Mouse (Mus musculus): Measurements from ENCODE around the gene Zfp36. TPM values are rescaled to one million over a fixed set of nuclear protein-coding genes. Genes with fewer than 3 reads are reported as not detected.

Gene Zfp36
- polyA plus RNA-seq, 2 experiments = 12.3 to 16.0 TPM

DNA sequence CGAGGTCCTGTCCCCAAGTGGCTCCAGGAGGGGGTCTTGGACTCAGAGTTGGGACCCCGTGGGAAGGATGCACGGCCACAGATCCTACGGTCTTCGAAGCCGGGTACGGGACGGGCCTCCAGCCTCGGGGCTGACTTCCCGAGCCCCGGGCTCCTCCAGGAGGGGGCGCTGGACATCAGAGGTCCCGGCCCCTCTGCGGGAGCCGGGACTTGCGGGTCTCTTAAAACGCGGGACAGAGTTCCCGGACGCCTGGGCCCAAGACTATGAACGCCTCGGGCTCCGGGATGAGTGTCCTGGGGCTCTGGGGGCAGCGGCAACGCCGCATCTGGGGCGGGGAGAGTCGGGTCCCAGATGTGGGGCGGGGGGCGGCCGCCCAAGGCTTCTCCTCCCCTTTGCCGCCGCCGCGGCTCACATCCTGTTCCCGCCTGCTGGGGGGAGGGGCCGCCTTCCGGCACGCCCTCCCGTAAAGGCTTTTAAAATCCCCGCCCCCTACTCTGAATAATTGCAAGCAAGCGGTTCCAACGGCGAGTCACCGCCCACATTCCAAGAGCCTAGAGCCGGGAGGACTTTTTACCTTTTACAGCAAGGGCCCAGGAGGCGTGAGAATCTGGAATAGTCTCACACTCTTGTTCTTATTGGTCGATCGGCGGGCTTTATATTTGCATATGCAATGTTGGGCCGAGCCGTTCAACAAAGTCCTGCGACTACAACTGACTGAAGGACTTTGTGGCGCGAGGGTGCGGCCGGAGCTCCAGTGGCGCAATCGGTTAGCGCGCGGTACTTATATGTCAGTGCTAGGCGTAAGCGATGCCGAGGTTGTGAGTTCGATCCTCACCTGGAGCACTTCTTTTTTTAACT lies 7.6 kb downstream of the Zfp36 start, which contains the start of gene Plekhg2:
Gene Plekhg2 (minus strand): TSS at position 349 of the 858 bp plus-strand sequence.
- Histone ChIP-seq H3K9ac (ENCODE audit: low read depth, low read length, severe bottlenecking) (peak within 1 kb of the TSS; percentile 88), H3K9me3 (ENCODE audit: control insufficient read depth, low read length) (no peaks in the 10 kb centered on the region), H3K4me1 (ENCODE audit: control insufficient read depth, insufficient read depth, low read length) (peaks cover 34% of the 10 kb centered on the region), H3K27ac (replicated peaks; ENCODE audit: low read depth, low read length) (peak within 1 kb of the TSS; percentile 87), H3K4me3 (replicated peaks; ENCODE audit: low read length) (peak within 1 kb of the TSS; percentile 82), H3K36me3 (ENCODE audit: control insufficient read depth, insufficient read depth, low read length) (peaks cover 35% of the 10 kb centered on the region), H3K4me2 (replicated peaks; ENCODE audit: low read depth, low read length, severe bottlenecking) (peak within 1 kb of the TSS; percentile 95), H3K27me3 (ENCODE audit: control insufficient read depth, insufficient read depth, low read length) (no peaks in the 10 kb centered on the region)
- ATAC-seq (ENCODE audit: low FRiP score, low read depth) = peak; percentile 91
- DNase-seq (ENCODE audit: low spot score) = peak; percentile 100
- WGBS = under 1% methylated on average over 41 of the region's 66 CpGs
- peak; percentile 68; the same call in 1 of the 2 replicates for TF ChIP-seq POLR2A (IDR thresholded peaks at IDR 0.05; ENCODE audit: borderline replicate concordance, extremely low read depth, insufficient read depth, insufficient read length)

DNA sequence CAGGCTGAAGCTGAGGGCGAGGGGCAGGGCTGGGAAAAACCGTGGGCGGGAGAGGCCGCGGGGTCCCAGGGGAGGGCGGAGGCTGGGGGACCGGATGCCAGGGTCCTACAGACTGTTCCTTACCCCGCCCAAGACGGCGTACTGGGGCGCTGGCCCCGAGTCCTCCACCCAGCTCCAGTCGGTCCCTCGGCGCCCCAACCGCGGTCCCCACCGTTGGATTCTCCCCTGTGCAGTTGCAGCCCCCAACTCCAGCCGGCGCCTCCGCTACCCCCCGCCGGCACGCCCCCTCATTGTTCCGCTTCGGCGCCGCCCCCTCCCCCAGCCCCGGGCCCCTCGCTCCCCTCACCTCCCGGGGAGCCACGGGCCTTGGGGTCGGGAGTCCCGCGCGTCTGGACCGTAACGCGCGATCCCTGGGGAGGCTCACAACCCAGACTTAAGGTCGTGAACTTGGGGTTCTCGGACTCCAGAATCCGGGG lies 8.5 kb downstream of the Zfp36 start:
- Histone ChIP-seq H3K27me3 (ENCODE audit: control insufficient read depth, insufficient read depth, low read length) (no peaks in the 10 kb centered on the region), H3K4me3 (replicated peaks; ENCODE audit: low read length) (peak overlapping the region; percentile 82), H3K27ac (replicated peaks; ENCODE audit: low read depth, low read length) (peak overlapping the region; percentile 87), H3K4me2 (replicated peaks; ENCODE audit: low read depth, low read length, severe bottlenecking) (peak overlapping the region; percentile 95), H3K4me1 (ENCODE audit: control insufficient read depth, insufficient read depth, low read length) (peaks cover 27% of the 10 kb centered on the region), H3K9ac (ENCODE audit: low read depth, low read length, severe bottlenecking) (peak overlapping the region; percentile 88), H3K36me3 (ENCODE audit: control insufficient read depth, insufficient read depth, low read length) (peaks cover 40% of the 10 kb centered on the region), H3K9me3 (ENCODE audit: control insufficient read depth, low read length) (no peaks in the 10 kb centered on the region)
- under 1% methylated on average over 27 of the region's 43 CpGs for WGBS
- DNase-seq (ENCODE audit: low spot score) = peak; percentile 61
- 0 out of 2 replicates have a peak, but pooled peaks have one; percentile 42 for TF ChIP-seq POLR2A (IDR thresholded peaks at IDR 0.05; ENCODE audit: borderline replicate concordance, extremely low read depth, insufficient read depth, insufficient read length)
- ATAC-seq (ENCODE audit: low FRiP score, low read depth) = no peak

DNA sequence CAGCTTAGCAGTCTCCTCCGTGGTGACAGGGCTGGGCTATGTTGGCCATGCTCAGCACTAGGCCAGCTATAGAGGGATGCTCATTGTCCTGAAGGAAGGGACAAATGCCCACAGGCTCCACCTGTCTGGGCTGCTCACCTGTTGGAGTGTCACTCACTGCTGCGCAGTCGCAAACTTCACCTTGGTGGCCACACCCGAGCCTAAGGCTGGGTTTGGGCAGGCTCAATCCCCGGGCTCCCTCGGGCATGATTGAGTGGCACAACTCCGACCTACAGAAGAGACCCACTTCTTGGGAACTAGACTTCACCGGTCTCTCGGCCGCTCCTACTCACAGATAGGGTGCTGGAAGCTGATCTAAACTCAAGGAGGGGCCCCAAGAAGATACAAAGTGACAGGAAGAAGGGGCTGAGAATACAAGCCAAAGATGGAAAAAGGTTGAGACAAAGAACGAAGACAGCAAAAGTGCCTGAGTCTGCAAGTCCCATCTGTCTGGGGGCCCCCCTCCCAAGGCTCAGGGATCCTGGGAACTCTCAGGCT lies 9.0 kb downstream of the Zfp36 start:
- WGBS = 3% methylated on average over 11 of the region's 11 CpGs
- ATAC-seq (ENCODE audit: low FRiP score, low read depth) = no peak

DNA sequence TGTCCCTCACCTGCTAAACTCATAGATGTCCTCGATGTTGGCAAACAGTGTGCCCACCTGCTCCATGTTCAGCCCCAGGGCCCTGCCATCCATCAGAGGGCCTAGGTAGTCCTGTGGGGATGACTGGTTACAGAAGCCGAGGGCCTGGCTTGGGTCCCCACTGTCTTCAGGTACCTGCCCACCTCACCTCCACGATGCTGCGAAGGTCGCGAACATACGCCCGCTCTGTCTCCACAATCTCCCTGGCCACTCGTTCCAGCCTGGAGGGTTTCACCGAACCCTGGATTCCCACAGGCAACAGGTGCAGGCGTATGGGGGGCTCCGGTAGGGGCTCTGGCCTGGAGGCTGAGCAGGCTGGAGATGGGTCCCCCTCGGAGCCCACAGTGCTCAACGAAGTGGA lies 10.0 kb downstream of the Zfp36 start:
- no peaks in the 10 kb centered on the region for H3K27me3 ChIP-seq (ENCODE audit: control insufficient read depth, insufficient read depth, low read length)
- no peaks in the 10 kb centered on the region for H3K9me3 ChIP-seq (ENCODE audit: control insufficient read depth, low read length)
- peaks cover 19% of the 10 kb centered on the region for H3K4me1 ChIP-seq (ENCODE audit: control insufficient read depth, insufficient read depth, low read length)
- H3K9ac ChIP-seq (ENCODE audit: low read depth, low read length, severe bottlenecking) = peak overlapping the region; percentile 88
- 87% methylated on average over 14 of the region's 14 CpGs for WGBS
- DNase-seq (ENCODE audit: low spot score) = no peak
- ATAC-seq (ENCODE audit: low FRiP score, low read depth) = no peak
- peak overlapping the region; percentile 82 for H3K4me3 ChIP-seq (replicated peaks; ENCODE audit: low read length)
- no peak for TF ChIP-seq POLR2A (IDR thresholded peaks at IDR 0.05; ENCODE audit: borderline replicate concordance, extremely low read depth, insufficient read depth, insufficient read length)
- peaks cover 50% of the 10 kb centered on the region for H3K36me3 ChIP-seq (ENCODE audit: control insufficient read depth, insufficient read depth, low read length)
- H3K27ac ChIP-seq (replicated peaks; ENCODE audit: low read depth, low read length) = no peak overlapping the region
- H3K4me2 ChIP-seq (replicated peaks; ENCODE audit: low read depth, low read length, severe bottlenecking) = peak overlapping the region; percentile 95

More for the DNA sequence above, 9.0 kb downstream of the Zfp36 start:
- DNase-seq (ENCODE audit: low spot score) = no peak
- H3K4me1 ChIP-seq (ENCODE audit: control insufficient read depth, insufficient read depth, low read length) = peaks cover 22% of the 10 kb centered on the region
- peak overlapping the region; percentile 87 for H3K27ac ChIP-seq (replicated peaks; ENCODE audit: low read depth, low read length)
- no peaks in the 10 kb centered on the region for H3K27me3 ChIP-seq (ENCODE audit: control insufficient read depth, insufficient read depth, low read length)
- H3K9me3 ChIP-seq (ENCODE audit: control insufficient read depth, low read length) = no peaks in the 10 kb centered on the region
- H3K36me3 ChIP-seq (ENCODE audit: control insufficient read depth, insufficient read depth, low read length) = peaks cover 43% of the 10 kb centered on the region
- TF ChIP-seq POLR2A (IDR thresholded peaks at IDR 0.05; ENCODE audit: borderline replicate concordance, extremely low read depth, insufficient read depth, insufficient read length) = no peak
- H3K4me3 ChIP-seq (replicated peaks; ENCODE audit: low read length) = peak overlapping the region; percentile 82
- H3K9ac ChIP-seq (ENCODE audit: low read depth, low read length, severe bottlenecking) = peak overlapping the region; percentile 88
- H3K4me2 ChIP-seq (replicated peaks; ENCODE audit: low read depth, low read length, severe bottlenecking) = peak overlapping the region; percentile 95

DNA sequence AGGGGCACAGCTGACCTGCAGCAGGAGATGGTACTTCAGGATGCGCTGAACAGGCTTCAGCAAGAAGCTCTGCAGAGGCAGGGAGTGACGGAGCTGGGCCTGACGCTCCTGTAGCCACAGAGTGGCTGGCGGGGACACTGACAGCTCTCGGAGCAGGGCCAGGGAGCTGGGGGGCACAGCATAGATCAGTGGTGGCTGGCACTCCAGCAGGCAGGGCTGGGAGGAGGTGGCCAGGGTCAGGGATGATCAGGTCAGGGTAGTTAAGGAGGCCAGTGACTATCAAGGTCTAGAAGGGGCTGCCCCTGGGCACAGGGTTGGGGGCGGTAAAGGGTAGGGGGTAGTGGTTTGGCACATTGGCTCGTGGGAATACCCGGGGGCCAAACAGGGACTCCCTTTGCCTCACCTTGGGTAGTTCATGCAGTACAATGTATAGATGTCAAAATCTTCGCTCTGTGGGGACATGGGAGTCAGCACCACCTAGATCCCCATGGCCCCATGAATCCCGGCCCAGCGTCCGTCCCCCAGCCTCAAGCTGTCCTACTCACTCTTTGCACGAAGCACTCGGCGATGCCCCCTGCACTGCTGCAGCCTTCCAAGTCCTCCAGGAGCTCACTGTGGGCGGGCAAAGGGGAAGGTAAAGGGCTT lies 11.7 kb downstream of the Zfp36 start:
- ATAC-seq (ENCODE audit: low FRiP score, low read depth) = no peak
- no peak overlapping the region for H3K4me2 ChIP-seq (replicated peaks; ENCODE audit: low read depth, low read length, severe bottlenecking)
- no peaks in the 10 kb centered on the region for H3K9me3 ChIP-seq (ENCODE audit: control insufficient read depth, low read length)
- peaks cover 15% of the 10 kb centered on the region for H3K4me1 ChIP-seq (ENCODE audit: control insufficient read depth, insufficient read depth, low read length)
- DNase-seq (ENCODE audit: low spot score) = no peak
- no peak for TF ChIP-seq POLR2A (IDR thresholded peaks at IDR 0.05; ENCODE audit: borderline replicate concordance, extremely low read depth, insufficient read depth, insufficient read length)
- no peak overlapping the region for H3K9ac ChIP-seq (ENCODE audit: low read depth, low read length, severe bottlenecking)
- H3K36me3 ChIP-seq (ENCODE audit: control insufficient read depth, insufficient read depth, low read length) = peaks cover 66% of the 10 kb centered on the region
- H3K4me3 ChIP-seq (replicated peaks; ENCODE audit: low read length) = no peak overlapping the region
- WGBS = 91% methylated on average over 16 of the region's 16 CpGs
- H3K27ac ChIP-seq (replicated peaks; ENCODE audit: low read depth, low read length) = no peak overlapping the region
- no peaks in the 10 kb centered on the region for H3K27me3 ChIP-seq (ENCODE audit: control insufficient read depth, insufficient read depth, low read length)

Data from limb, embryonic 14.5 days (tissue).